Mouse (Mus musculus): ENCODE results near the gene Vmn1r67.

Vmn1r67 gene

GRCm38 (mm10) chr7:10443031-10443430, at the start of gene Vmn1r67:
TSS of gene Vmn1r67 (plus strand) at chr7:10443331.
- DNase-seq (ENCODE audit: low spot score in 2 of 2), result no peak

- DNase-seq (ENCODE audit: low spot score in 2 of 2), result peak in 1 of 2 experiments; percentile 8
Measured at GRCm38 (mm10) chr7:10458166-10458565, 15.0 kb downstream of the Vmn1r67 start.

GRCm38 (mm10) chr7:10479813-10480212, 36.7 kb downstream of the Vmn1r67 start:
- DNase-seq (ENCODE audit: low spot score in 2 of 2), result no peak

- peak in 1 of 2 experiments; percentile 12 for DNase-seq (ENCODE audit: low spot score in 2 of 2)
Measured at GRCm38 (mm10) chr7:10480588-10481233, 37.6 kb downstream of the Vmn1r67 start.

- DNase-seq (ENCODE audit: low spot score in 2 of 2), result peak; percentile 61 to 67
Measured at GRCm38 (mm10) chr7:10494786-10495521, 51.8 kb downstream of the Vmn1r67 start, which contains the start of gene Zik1. TSS of gene Zik1 (minus strand) at chr7:10495394.

GRCm38 (mm10) chr7:10495578-10495977, 52.4 kb downstream of the Vmn1r67 start:
- DNase-seq (ENCODE audit: low spot score in 2 of 2), result no peak

Data from frontal cortex, postnatal 25 days (tissue).